Mouse (Mus musculus) liver, embryonic 14.5 days (tissue): ENCODE results near the gene Mapk1. TPM values are rescaled to one million over a fixed set of nuclear protein-coding genes. Genes with fewer than 3 reads are reported as not detected.

Source experiments
- ATAC-seq: fragments of 200-750 bp; cut with Nextera tagmentation; 2 replicates; pipeline ENCODE4 v1.8.0; 2017; ENCODE audit warnings: moderate number of reproducible peaks, mild to moderate bottlenecking, moderate library complexity; ENCODE audit not compliant: insufficient read depth
- DNase-seq, 3 experiments: peaks; one replicate each; pipeline ENCODE4 v3.0.0-alpha.2; 2012 to 2013; ENCODE audit warnings: low read depth in 3 of 3, low spot score in 3 of 3
- H3K27ac ChIP-seq: fragments of 300-500 bp; sonication (generic); 2 replicates; pipeline ENCODE4 v1.5.1; 2014; ENCODE audit warnings: moderate library complexity, mild to moderate bottlenecking, control low read depth, inconsistent platforms
- H3K27me3 ChIP-seq: fragments of 300-500 bp; sonication (generic); 2 replicates; pipeline ENCODE4 v1.6.1; 2014; ENCODE audit warnings: mild to moderate bottlenecking, low read length, moderate library complexity; ENCODE audit not compliant: control insufficient read depth, insufficient read depth
- H3K36me3 ChIP-seq: fragments of 300-500 bp; sonication (generic); replicated peaks from 2 replicates; pipeline ENCODE4 v1.6.1; 2014; ENCODE audit warnings: low read depth; ENCODE audit not compliant: control insufficient read depth, insufficient read depth
- H3K4me1 ChIP-seq, 2 experiments: fragments of 200-500 bp in 1 of 2; fragments of 300-500 bp in 1 of 2; sonication (generic) in 1 of 2; replicated peaks; 2 replicates each; pipeline ENCODE4 v1.6.1; 2012 to 2014; ENCODE audit warnings: antibody characterized with exemption in 1 of 2, inconsistent platforms in 1 of 2, low read length in 1 of 2; ENCODE audit not compliant: control insufficient read depth in 2 of 2, insufficient read depth in 2 of 2
- H3K4me2 ChIP-seq: fragments of 300-500 bp; sonication (generic); 2 replicates; pipeline ENCODE4 v1.6.1; 2014; ENCODE audit warnings: low read depth, mild to moderate bottlenecking, control low read depth, moderate library complexity
- H3K4me3 ChIP-seq, 2 experiments: fragments of 200-500 bp in 1 of 2; fragments of 300-500 bp in 1 of 2; sonication (generic) in 1 of 2; 2 replicates each; pipeline ENCODE4 v1.5.1; 2012 to 2014; ENCODE audit warnings: low read depth in 2 of 2, low read length in 2 of 2, mild to moderate bottlenecking in 2 of 2, control low read depth in 1 of 2, inconsistent platforms in 1 of 2, moderate library complexity in 1 of 2; ENCODE audit not compliant: insufficient read depth in 1 of 2
- H3K9ac ChIP-seq: fragments of 300-500 bp; sonication (generic); replicated peaks from 2 replicates; pipeline ENCODE4 v1.6.1; 2014; ENCODE audit warnings: mild to moderate bottlenecking, control low read depth, moderate library complexity
- H3K9me3 ChIP-seq: fragments of 300-500 bp; sonication (generic); 2 replicates; pipeline ENCODE4 v1.6.1; 2016; ENCODE audit warnings: low read length, mixed read lengths; ENCODE audit not compliant: control insufficient read depth
- CTCF ChIP-seq: IDR thresholded peaks from 2 replicates; pipeline ENCODE4 v1.5.1; 2016; ENCODE audit warnings: antibody characterized with exemption, low read depth, control low read depth
- EP300 ChIP-seq: IDR thresholded peaks from 2 replicates; pipeline ENCODE4 v1.6.1; 2016; ENCODE audit warnings: antibody characterized with exemption, low read depth
- WGBS: fragments of 180-500 bp; shearing (Covaris S2); extraction: QIAGEN DNeasy Blood & Tissue Kit; methylation state at CpG from one replicate; pipeline ENCODE4 v1.1.7; 2014; ENCODE audit not compliant: insufficient replicate concordance; 5-methylcytosine and 5-hydroxymethylcytosine counted together
- polyA plus RNA-seq, 2 experiments: library from polyadenylated mRNA; depleted of rRNA in 1 of 2; stranded (reverse) in 1 of 2; unstranded in 1 of 2; fragments of >200 nt; fragmentation: Nextera tagmentation in 1 of 2; extraction: Ambion mirVana in 1 of 2; gene quantifications; 2 replicates each; pipeline versions ENCODE4 v1.2.1 to v1.2.3; 2012 to 2014

Mapk1 gene
- polyA plus RNA-seq, 2 experiments = 55.1 to 91.6 TPM

DNA sequence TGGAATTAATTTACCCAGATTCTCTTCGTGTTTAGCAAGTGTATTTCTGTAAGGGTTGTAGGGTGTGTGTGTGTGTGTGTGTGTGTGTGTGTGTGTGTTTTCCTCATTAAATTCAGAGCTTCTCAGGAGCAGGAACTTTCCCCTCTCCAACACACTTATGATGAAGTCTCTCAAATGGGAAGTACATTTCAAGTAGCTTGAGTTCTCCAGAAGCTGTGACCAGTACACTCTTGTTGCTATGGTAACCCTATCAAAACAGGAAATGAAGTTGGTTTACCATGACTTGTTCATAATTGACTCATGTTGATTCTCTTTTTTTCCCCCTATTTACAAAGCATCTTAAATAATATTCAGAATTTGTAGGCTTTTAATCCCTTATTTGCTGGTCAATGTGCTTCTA, 29.4 kb downstream of the Mapk1 start:
- H3K9ac ChIP-seq = no peak overlapping the region
- no peaks in the 10 kb centered on the region for H3K9me3 ChIP-seq
- H3K27me3 ChIP-seq = no peaks in the 10 kb centered on the region
- H3K4me1 ChIP-seq = peaks cover 0 to 2% of the 10 kb centered on the region in 2 experiments; a peak in 2 of 4 replicates
- H3K4me3 ChIP-seq = no peak overlapping the region
- DNase-seq (peak; percentile 14 to 33 (median 22)), ATAC-seq (no peak)
- peaks cover 3% of the 10 kb centered on the region for H3K36me3 ChIP-seq
- H3K4me2 ChIP-seq = no peak overlapping the region
- no peak overlapping the region for H3K27ac ChIP-seq
- TF ChIP-seq CTCF (no peak), EP300 (no peak)
- 78% methylated on average over 1 of the region's 1 CpGs for WGBS

DNA sequence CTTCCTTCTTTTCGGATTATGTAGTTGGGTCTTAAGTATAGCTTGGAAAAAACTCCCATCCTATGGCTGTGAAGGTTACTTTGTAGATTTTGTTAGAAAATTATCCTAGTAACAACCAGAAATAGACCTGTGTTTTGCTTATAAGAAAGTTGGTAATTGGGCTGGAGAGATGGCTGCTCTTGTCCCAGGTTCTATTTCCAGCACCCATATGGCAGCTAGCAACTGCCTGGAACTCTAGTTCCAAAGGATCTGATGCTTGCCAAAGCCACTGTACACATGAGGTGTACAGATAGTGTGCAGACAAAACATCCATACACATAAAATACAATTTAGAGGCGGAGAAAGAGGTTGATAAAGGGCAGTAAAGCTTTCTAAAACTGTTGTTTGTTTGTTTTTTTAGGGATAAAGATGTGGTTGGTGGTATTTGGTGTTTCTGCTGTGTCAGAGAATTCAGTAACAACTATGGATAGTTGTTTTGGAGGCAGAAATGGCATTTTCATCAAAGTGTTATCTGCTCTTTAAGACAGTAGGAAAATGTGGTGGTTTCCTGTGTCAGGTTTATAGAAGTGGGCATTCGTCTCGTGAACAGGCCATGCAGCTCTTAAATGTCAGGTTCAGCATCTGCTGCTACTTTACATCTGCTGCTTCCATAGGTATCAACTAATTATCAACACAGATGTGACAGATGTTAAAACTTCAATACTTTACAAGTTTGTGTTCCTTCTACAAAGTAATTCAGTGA, 32.1 kb downstream of the Mapk1 start:
- H3K9ac ChIP-seq = no peak overlapping the region
- H3K36me3 ChIP-seq = peaks cover 20% of the 10 kb centered on the region
- 59% methylated on average over 4 of the region's 4 CpGs for WGBS
- DNase-seq (no peak), ATAC-seq (no peak)
- no peaks in the 10 kb centered on the region for H3K27me3 ChIP-seq
- no peaks in the 10 kb centered on the region for H3K9me3 ChIP-seq
- TF ChIP-seq CTCF = no peak
- TF ChIP-seq EP300 = no peak
- no peak overlapping the region for H3K27ac ChIP-seq
- no peak overlapping the region for H3K4me2 ChIP-seq
- H3K4me3 ChIP-seq = no peak overlapping the region
- H3K4me1 ChIP-seq = no peaks in the 10 kb centered on the region; a peak in 1 of 4 replicates

DNA sequence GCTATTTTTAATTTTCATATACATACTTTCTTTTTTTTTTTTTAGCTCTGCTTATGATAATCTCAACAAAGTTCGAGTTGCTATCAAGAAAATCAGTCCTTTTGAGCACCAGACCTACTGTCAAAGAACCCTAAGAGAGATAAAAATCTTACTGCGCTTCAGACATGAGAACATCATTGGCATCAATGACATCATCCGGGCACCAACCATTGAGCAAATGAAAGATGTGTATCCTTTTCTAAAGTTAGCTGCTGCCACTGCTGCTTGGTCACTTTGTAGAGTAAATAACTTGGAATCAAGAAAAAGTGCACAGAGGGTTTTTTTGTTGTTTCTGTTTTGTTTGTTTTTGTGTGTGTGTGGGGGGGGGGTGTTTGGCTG, 32.7 kb downstream of the Mapk1 start:
- Histone ChIP-seq H3K27ac (no peak overlapping the region), H3K9me3 (no peaks in the 10 kb centered on the region), H3K27me3 (no peaks in the 10 kb centered on the region), H3K4me3 (no peak overlapping the region), H3K36me3 (peaks cover 25% of the 10 kb centered on the region), H3K4me2 (no peak overlapping the region), H3K4me1 (no peaks in the 10 kb centered on the region; a peak in 1 of 4 replicates), H3K9ac (no peak overlapping the region)
- TF ChIP-seq CTCF = no peak
- no peak for TF ChIP-seq EP300
- no peak for DNase-seq
- 71% methylated on average over 3 of the region's 3 CpGs for WGBS
- ATAC-seq = no peak

DNA sequence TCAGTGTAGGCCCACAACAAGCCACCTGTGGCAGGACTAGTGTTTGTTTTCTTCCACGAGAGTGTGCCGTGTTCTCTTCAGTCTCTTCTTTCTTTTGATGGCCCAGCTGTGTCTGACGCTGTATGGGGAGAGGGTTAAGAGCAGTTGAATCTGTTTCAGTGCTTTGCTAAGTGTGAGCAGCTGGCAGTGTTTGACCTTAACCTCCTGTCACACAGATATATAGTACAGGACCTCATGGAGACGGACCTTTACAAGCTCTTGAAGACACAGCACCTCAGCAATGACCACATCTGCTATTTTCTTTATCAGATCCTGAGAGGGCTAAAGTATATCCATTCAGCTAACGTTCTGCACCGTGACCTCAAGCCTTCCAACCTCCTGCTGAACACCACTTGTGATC, 34.9 kb downstream of the Mapk1 start:
- Histone ChIP-seq H3K9ac (no peak overlapping the region), H3K4me1 (no peaks in the 10 kb centered on the region; a peak in 1 of 4 replicates), H3K9me3 (no peaks in the 10 kb centered on the region), H3K27me3 (no peaks in the 10 kb centered on the region), H3K36me3 (peaks cover 28% of the 10 kb centered on the region), H3K27ac (no peak overlapping the region), H3K4me3 (no peak overlapping the region), H3K4me2 (no peak overlapping the region)
- ATAC-seq (no peak), DNase-seq (no peak)
- TF ChIP-seq CTCF (no peak), EP300 (no peak)
- WGBS = 89% methylated on average over 6 of the region's 6 CpGs

DNA sequence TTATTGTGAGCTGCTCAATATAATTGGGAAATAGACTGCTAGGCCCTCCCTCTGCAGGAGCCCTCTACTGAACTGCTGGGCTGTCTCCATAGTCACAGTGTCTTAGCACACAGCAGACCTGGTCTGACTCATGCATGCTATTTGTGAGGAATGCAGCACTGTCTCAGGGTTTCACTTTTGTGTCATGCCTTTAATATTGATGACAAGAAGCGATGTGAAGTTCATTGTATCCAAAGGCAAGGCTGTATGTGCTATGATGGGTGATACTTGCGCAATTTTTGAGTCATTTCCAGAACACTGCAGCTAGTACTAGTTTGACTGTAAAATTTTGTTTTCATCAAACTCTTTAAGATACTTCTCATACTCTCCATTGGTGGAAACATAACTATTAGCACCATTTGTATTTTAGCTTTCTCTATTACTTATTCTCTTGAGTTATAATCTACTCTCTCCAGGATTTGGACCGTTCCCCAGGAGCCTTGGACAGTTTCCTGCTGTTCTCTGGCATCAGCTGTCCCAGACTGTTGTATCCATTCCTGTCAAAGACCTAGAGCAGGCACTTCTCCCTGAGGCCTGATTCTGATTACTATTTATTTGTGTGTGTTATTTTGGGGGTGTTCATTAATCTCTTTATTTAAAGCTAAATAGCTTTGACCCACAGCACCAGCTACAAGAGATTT, 41.4 kb downstream of the Mapk1 start:
- Histone ChIP-seq H3K4me3 (no peak overlapping the region), H3K27me3 (no peaks in the 10 kb centered on the region), H3K9me3 (no peaks in the 10 kb centered on the region), H3K9ac (no peak overlapping the region), H3K4me2 (no peak overlapping the region), H3K36me3 (peaks cover 54% of the 10 kb centered on the region), H3K27ac (no peak overlapping the region), H3K4me1 (no peaks in the 10 kb centered on the region)
- TF ChIP-seq EP300 = no peak
- TF ChIP-seq CTCF = no peak
- WGBS = 92% methylated on average over 3 of the region's 3 CpGs
- ATAC-seq = no peak
- DNase-seq = no peak
